Mouse (Mus musculus) liver, adult 2 months (tissue): Measurements from ENCODE around the gene Tcea3. TPM values are rescaled to one million over a fixed set of nuclear protein-coding genes. Genes with fewer than 3 reads are reported as not detected.

Experiments used
- DNase-seq: peaks from one replicate; pipeline ENCODE4 v3.0.0-alpha.2; 2011; ENCODE audit warnings: low read depth, low spot score; ENCODE audit errors: extremely low read depth
- H3K27ac ChIP-seq: fragments of 200-500 bp; replicated peaks from 2 replicates; pipeline ENCODE4 v1.5.1; 2012; ENCODE audit warnings: low read depth, mild to moderate bottlenecking, control low read depth, inconsistent platforms, low read length; ENCODE audit not compliant: insufficient read depth
- H3K27me3 ChIP-seq: fragments of 200-500 bp; 2 replicates; pipeline ENCODE4 v1.6.1; 2012; ENCODE audit warnings: mild to moderate bottlenecking, moderate library complexity, low read length, inconsistent platforms; ENCODE audit not compliant: control insufficient read depth, insufficient read depth
- H3K36me3 ChIP-seq: fragments of 200-500 bp; 2 replicates; pipeline ENCODE4 v1.6.1; 2012; ENCODE audit warnings: low read length, inconsistent platforms; ENCODE audit not compliant: control insufficient read depth, insufficient read depth
- H3K4me1 ChIP-seq: fragments of 200-500 bp; 2 replicates; pipeline ENCODE4 v1.6.1; 2011; ENCODE audit warnings: low read length; ENCODE audit not compliant: control insufficient read depth, insufficient read depth
- H3K4me3 ChIP-seq: fragments of 200-500 bp; 2 replicates; pipeline ENCODE4 v1.5.1; 2011; ENCODE audit warnings: low read depth, mild to moderate bottlenecking, control low read depth, low read length, moderate library complexity; ENCODE audit not compliant: insufficient read depth
- H3K79me2 ChIP-seq: fragments of 200-500 bp; 2 replicates; pipeline ENCODE4 v1.6.1; 2012; ENCODE audit warnings: inconsistent platforms, mild to moderate bottlenecking, low read length, moderate library complexity; ENCODE audit not compliant: control insufficient read depth, insufficient read depth
- H3K9ac ChIP-seq: fragments of 200-500 bp; 2 replicates; pipeline ENCODE4 v1.6.1; 2012; ENCODE audit warnings: low read depth, mild to moderate bottlenecking, control low read depth, inconsistent platforms, low read length
- CTCF ChIP-seq: fragments of 200-500 bp; IDR thresholded peaks from 2 replicates; pipeline ENCODE4 v1.5.1; 2011; ENCODE audit warnings: low read depth, low read length, control low read depth
- POLR2A ChIP-seq: fragments of 200-500 bp; IDR thresholded peaks from 2 replicates; pipeline ENCODE4 v1.6.1; 2011; ENCODE audit warnings: low read length, control low read depth; ENCODE audit not compliant: insufficient read depth; ENCODE audit errors: extremely low read depth
- WGBS: fragments of 180-500 bp; shearing (Covaris S2); methylation state at CpG from one replicate; pipeline ENCODE4 v1.1.7; 2018; 5-methylcytosine and 5-hydroxymethylcytosine counted together
- polyA plus RNA-seq: library from polyadenylated mRNA; depleted of rRNA; stranded (reverse); fragments of >200 nt; gene quantifications from 2 replicates; pipeline ENCODE4 v1.2.3, GENCODE M21; 2012
- total RNA-seq: library from RNA; depleted of rRNA; stranded (reverse); fragments of >200 nt; gene quantifications from 2 replicates; pipeline ENCODE4 v1.2.3, GENCODE M21; 2014

Gene Tcea3
- total and polyA plus RNA-seq, 2 experiments: 20.1 to 34.8 TPM

GRCm38 (mm10) chr4:136224677-136225460 lies 22.7 kb upstream of the Tcea3 start:
- Histone ChIP-seq H3K79me2 (peaks cover 5% of the 10 kb centered on the region; the same call in 1 of the 2 replicates), H3K27ac (no peak overlapping the region), H3K4me1 (peaks cover 7% of the 10 kb centered on the region), H3K9ac (no peak overlapping the region), H3K27me3 (no peaks in the 10 kb centered on the region), H3K36me3 (no peaks in the 10 kb centered on the region), H3K4me3 (no peak overlapping the region)
- 82% methylated on average over 23 of the region's 23 CpGs for WGBS
- no peak for DNase-seq
- TF ChIP-seq POLR2A: no peak

GRCm38 (mm10) chr4:136227408-136227807 lies 20.1 kb upstream of the Tcea3 start:
- DNase-seq: no peak
- Histone ChIP-seq H3K27me3 (no peaks in the 10 kb centered on the region), H3K4me3 (no peak overlapping the region), H3K4me1 (peaks cover 6% of the 10 kb centered on the region), H3K79me2 (peaks cover 5% of the 10 kb centered on the region; the same call in 1 of the 2 replicates), H3K27ac (no peak overlapping the region), H3K9ac (no peak overlapping the region), H3K36me3 (no peaks in the 10 kb centered on the region)
- 63% methylated on average over 7 of the region's 7 CpGs for WGBS
- TF ChIP-seq CTCF: no peak
- TF ChIP-seq POLR2A: no peak

GRCm38 (mm10) chr4:136228640-136229039 lies 18.9 kb upstream of the Tcea3 start:
- H3K36me3 ChIP-seq: no peaks in the 10 kb centered on the region
- DNase-seq: no peak
- H3K4me3 ChIP-seq: no peak overlapping the region
- 91% methylated on average over 5 of the region's 5 CpGs for WGBS
- TF ChIP-seq CTCF (no peak), POLR2A (no peak)
- peaks cover 5% of the 10 kb centered on the region; the same call in 1 of the 2 replicates for H3K79me2 ChIP-seq
- no peak overlapping the region for H3K9ac ChIP-seq
- H3K4me1 ChIP-seq: peaks cover 6% of the 10 kb centered on the region
- H3K27ac ChIP-seq: no peak overlapping the region
- no peaks in the 10 kb centered on the region for H3K27me3 ChIP-seq

- WGBS: 76% methylated on average over 13 of the region's 13 CpGs
- Histone ChIP-seq H3K27me3 (no peaks in the 10 kb centered on the region), H3K4me3 (no peak overlapping the region), H3K79me2 (no peaks in the 10 kb centered on the region), H3K27ac (no peak overlapping the region), H3K4me1 (no peaks in the 10 kb centered on the region), H3K36me3 (peaks cover 4% of the 10 kb centered on the region; the same call in 1 of the 2 replicates), H3K9ac (no peak overlapping the region)
- no peak for DNase-seq
- TF ChIP-seq CTCF: no peak
Observed at GRCm38 (mm10) chr4:136238669-136239068, 8.9 kb upstream of the Tcea3 start.

GRCm38 (mm10) chr4:136239111-136239510 lies 8.4 kb upstream of the Tcea3 start:
- Histone ChIP-seq H3K4me3 (no peak overlapping the region), H3K79me2 (no peaks in the 10 kb centered on the region), H3K9ac (no peak overlapping the region), H3K4me1 (no peaks in the 10 kb centered on the region), H3K36me3 (peaks cover 6% of the 10 kb centered on the region; the same call in 1 of the 2 replicates), H3K27me3 (no peaks in the 10 kb centered on the region), H3K27ac (no peak overlapping the region)
- TF ChIP-seq CTCF (no peak), POLR2A (no peak)
- WGBS: 72% methylated on average over 9 of the region's 9 CpGs
- DNase-seq: no peak

GRCm38 (mm10) chr4:136239622-136240021 lies 7.9 kb upstream of the Tcea3 start:
- Histone ChIP-seq H3K27ac (no peak overlapping the region), H3K4me1 (no peaks in the 10 kb centered on the region), H3K79me2 (no peaks in the 10 kb centered on the region), H3K27me3 (no peaks in the 10 kb centered on the region), H3K9ac (no peak overlapping the region), H3K36me3 (peaks cover 4% of the 10 kb centered on the region; the same call in 1 of the 2 replicates), H3K4me3 (no peak overlapping the region)
- DNase-seq: peak; percentile 45
- peak; percentile 85 for TF ChIP-seq CTCF
- TF ChIP-seq POLR2A: no peak
- 25% methylated on average over 8 of the region's 8 CpGs for WGBS
